Mouse (Mus musculus): ENCODE results near the gene Endod1. TPM values are rescaled to one million over a fixed set of nuclear protein-coding genes. Genes with fewer than 3 reads are reported as not detected.

Endod1 gene
- polyA plus RNA-seq, 1 experiment, result 62.3 TPM

DNA sequence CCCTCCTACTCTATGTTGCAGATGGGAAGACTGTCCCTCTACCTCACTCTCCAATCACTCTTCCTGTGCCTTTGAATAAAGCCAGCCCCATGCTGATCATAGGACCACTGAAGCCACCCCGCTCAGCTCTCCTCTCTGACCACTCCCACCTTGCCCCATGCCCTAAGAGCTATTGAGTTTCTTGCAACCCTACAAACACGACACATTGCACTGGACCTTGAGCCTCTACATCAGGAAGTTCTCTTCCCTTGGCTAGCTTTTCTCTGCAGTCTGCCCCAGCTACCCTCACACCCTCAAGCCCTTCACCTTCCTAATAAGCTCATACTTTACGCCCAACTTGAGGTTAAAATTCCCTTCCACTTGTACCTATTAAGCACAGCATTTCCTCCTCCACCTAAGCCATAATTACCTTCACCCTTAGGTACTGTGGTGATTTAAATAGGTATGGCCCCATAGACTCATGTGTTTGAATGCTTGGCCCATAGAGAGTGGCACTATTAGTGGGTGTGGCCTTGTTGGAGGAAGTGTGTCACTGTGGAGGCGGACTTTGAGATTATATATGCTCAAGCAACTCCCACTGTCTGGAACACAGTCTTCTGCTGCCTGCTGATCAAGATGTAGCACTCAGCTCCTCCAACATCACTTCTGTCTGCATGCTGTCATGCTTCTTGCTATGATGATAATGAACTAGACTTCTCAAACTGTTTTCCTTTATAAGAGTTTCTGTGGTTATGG lies 2.0 kb upstream of the Endod1 start:
- TF ChIP-seq CTCF (IDR thresholded peaks at IDR 0.05; ENCODE audit: borderline replicate concordance, control insufficient read depth, extremely low read depth, insufficient read depth, low read length, poor library complexity) (no peak), POLR2A (IDR thresholded peaks at IDR 0.05; ENCODE audit: control insufficient read depth, extremely low read depth, insufficient read depth, low read length, poor library complexity) (no peak)
- H3K27me3 ChIP-seq (ENCODE audit: control insufficient read depth, insufficient read depth, low read length), result no peaks in the 10 kb centered on the region; the same call in 1 of the 2 replicates
- no peak overlapping the region for H3K27ac ChIP-seq (ENCODE audit: control insufficient read depth, insufficient read depth, low read length)
- no peak for DNase-seq
- peaks cover 8% of the 10 kb centered on the region for H3K4me1 ChIP-seq (replicated peaks; ENCODE audit: control insufficient read depth, insufficient read depth, low read length)
- no peak overlapping the region for H3K4me3 ChIP-seq (ENCODE audit: control insufficient read depth, insufficient read depth, low read length)
- WGBS, result 96% methylated on average over 4 of the region's 4 CpGs
- no peaks in the 10 kb centered on the region for H3K36me3 ChIP-seq (ENCODE audit: control insufficient read depth, insufficient read depth, low read length)

DNA sequence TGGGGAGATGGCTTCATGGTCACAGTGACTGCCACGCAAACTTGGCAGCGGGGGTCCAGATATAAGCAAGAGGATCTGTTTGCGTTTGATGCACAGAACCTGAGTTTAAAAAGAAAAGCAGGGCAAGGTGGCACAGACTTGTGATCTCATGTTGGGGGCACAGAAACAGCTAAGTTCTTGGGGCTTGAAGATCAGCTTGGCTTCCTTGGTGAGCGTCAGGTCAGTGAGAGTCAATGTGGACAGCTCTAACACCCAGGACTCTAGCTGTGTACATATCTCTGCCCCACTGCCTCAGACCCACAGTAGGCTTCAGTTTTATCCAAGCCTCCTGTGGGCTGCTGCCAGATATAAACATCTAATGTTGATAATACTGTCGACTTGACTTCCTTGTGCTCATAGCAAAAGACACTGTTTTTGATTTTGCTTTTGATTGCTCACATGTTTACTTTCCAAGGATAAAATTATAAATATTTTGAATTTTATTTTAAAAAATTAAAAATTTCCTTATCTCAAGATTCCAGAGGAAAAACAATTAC lies 1.0 kb upstream of the Endod1 start:
- H3K4me1 ChIP-seq (replicated peaks; ENCODE audit: control insufficient read depth, insufficient read depth, low read length), result peaks cover 8% of the 10 kb centered on the region
- no peak overlapping the region for H3K27ac ChIP-seq (ENCODE audit: control insufficient read depth, insufficient read depth, low read length)
- TF ChIP-seq POLR2A (IDR thresholded peaks at IDR 0.05; ENCODE audit: control insufficient read depth, extremely low read depth, insufficient read depth, low read length, poor library complexity), result no peak
- no peak for TF ChIP-seq CTCF (IDR thresholded peaks at IDR 0.05; ENCODE audit: borderline replicate concordance, control insufficient read depth, extremely low read depth, insufficient read depth, low read length, poor library complexity)
- DNase-seq, result no peak
- no peaks in the 10 kb centered on the region for H3K36me3 ChIP-seq (ENCODE audit: control insufficient read depth, insufficient read depth, low read length)
- H3K4me3 ChIP-seq (ENCODE audit: control insufficient read depth, insufficient read depth, low read length), result no peak overlapping the region
- H3K27me3 ChIP-seq (ENCODE audit: control insufficient read depth, insufficient read depth, low read length), result no peaks in the 10 kb centered on the region; the same call in 1 of the 2 replicates
- WGBS, result 93% methylated on average over 5 of the region's 5 CpGs

GRCm38 (mm10) chr9:14380386-14381285 lies 671 bp downstream of the Endod1 start:
- peak; percentile 72 for DNase-seq
- Histone ChIP-seq H3K4me3 (ENCODE audit: control insufficient read depth, insufficient read depth, low read length) (peak overlapping the region; percentile 57), H3K36me3 (ENCODE audit: control insufficient read depth, insufficient read depth, low read length) (no peaks in the 10 kb centered on the region), H3K27me3 (ENCODE audit: control insufficient read depth, insufficient read depth, low read length) (no peaks in the 10 kb centered on the region; the same call in 1 of the 2 replicates), H3K4me1 (replicated peaks; ENCODE audit: control insufficient read depth, insufficient read depth, low read length) (peaks cover 8% of the 10 kb centered on the region), H3K27ac (ENCODE audit: control insufficient read depth, insufficient read depth, low read length) (no peak overlapping the region)
- under 1% methylated on average over 76 of the region's 76 CpGs for WGBS
- TF ChIP-seq POLR2A (IDR thresholded peaks at IDR 0.05; ENCODE audit: control insufficient read depth, extremely low read depth, insufficient read depth, low read length, poor library complexity), result no peak; the same call in 1 of the 2 replicates
- 0 out of 2 replicates have a peak, but pooled peaks have one; percentile 53 for TF ChIP-seq CTCF (IDR thresholded peaks at IDR 0.05; ENCODE audit: borderline replicate concordance, control insufficient read depth, extremely low read depth, insufficient read depth, low read length, poor library complexity)

DNA sequence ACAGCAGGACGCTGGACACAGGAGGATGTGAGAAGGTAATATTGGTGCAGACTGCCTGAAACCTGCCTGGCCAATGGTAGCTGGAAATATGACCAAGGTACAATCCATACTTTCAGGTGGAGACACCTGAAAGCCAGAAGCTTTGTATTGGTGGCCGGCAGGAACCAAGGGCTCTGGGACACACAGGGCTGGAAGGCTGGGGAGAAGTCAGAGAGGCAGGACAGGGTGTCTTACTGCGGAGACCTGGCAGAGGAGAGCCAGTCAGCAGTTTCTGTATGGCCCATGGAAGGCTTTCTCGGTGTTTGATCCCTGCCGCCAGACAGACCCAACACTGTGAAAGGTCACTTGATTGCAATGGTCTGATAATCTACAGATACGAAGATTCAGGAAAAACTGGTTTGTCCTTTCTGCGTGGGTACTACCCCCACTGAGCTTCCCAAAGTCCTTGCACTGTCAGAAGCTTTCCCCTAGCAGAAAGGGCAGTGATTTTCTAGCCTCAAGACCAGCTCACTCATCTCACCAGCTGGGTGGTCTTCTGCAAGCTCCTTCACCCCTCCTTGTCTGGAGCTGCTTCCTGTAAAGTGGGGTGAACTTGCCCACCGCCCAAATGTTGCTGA lies 1.4 kb downstream of the Endod1 start:
- Histone ChIP-seq H3K36me3 (ENCODE audit: control insufficient read depth, insufficient read depth, low read length) (no peaks in the 10 kb centered on the region), H3K27me3 (ENCODE audit: control insufficient read depth, insufficient read depth, low read length) (no peaks in the 10 kb centered on the region; the same call in 1 of the 2 replicates), H3K4me1 (replicated peaks; ENCODE audit: control insufficient read depth, insufficient read depth, low read length) (peaks cover 8% of the 10 kb centered on the region), H3K27ac (ENCODE audit: control insufficient read depth, insufficient read depth, low read length) (no peak overlapping the region), H3K4me3 (ENCODE audit: control insufficient read depth, insufficient read depth, low read length) (peak overlapping the region; percentile 57)
- 63% methylated on average over 8 of the region's 8 CpGs for WGBS
- TF ChIP-seq CTCF (IDR thresholded peaks at IDR 0.05; ENCODE audit: borderline replicate concordance, control insufficient read depth, extremely low read depth, insufficient read depth, low read length, poor library complexity), result no peak
- no peak for TF ChIP-seq POLR2A (IDR thresholded peaks at IDR 0.05; ENCODE audit: control insufficient read depth, extremely low read depth, insufficient read depth, low read length, poor library complexity)
- no peak for DNase-seq

- H3K27ac ChIP-seq (ENCODE audit: control insufficient read depth, insufficient read depth, low read length), result no peak overlapping the region
- no peak overlapping the region for H3K4me3 ChIP-seq (ENCODE audit: control insufficient read depth, insufficient read depth, low read length)
- H3K4me1 ChIP-seq (replicated peaks; ENCODE audit: control insufficient read depth, insufficient read depth, low read length), result peaks cover 8% of the 10 kb centered on the region
- 96% methylated on average over 2 of the region's 2 CpGs for WGBS
- TF ChIP-seq POLR2A (IDR thresholded peaks at IDR 0.05; ENCODE audit: control insufficient read depth, extremely low read depth, insufficient read depth, low read length, poor library complexity) (no peak), CTCF (IDR thresholded peaks at IDR 0.05; ENCODE audit: borderline replicate concordance, control insufficient read depth, extremely low read depth, insufficient read depth, low read length, poor library complexity) (no peak)
- no peaks in the 10 kb centered on the region; the same call in 1 of the 2 replicates for H3K27me3 ChIP-seq (ENCODE audit: control insufficient read depth, insufficient read depth, low read length)
- no peak for DNase-seq
- H3K36me3 ChIP-seq (ENCODE audit: control insufficient read depth, insufficient read depth, low read length), result no peaks in the 10 kb centered on the region
These were observed 3.2 kb downstream of the Endod1 start for GRCm38 (mm10) chr9:14378151-14378550.

- WGBS, result 87% methylated on average over 4 of the region's 4 CpGs
- Histone ChIP-seq H3K4me3 (ENCODE audit: control insufficient read depth, insufficient read depth, low read length) (no peak overlapping the region), H3K27ac (ENCODE audit: control insufficient read depth, insufficient read depth, low read length) (no peak overlapping the region), H3K36me3 (ENCODE audit: control insufficient read depth, insufficient read depth, low read length) (no peaks in the 10 kb centered on the region), H3K27me3 (ENCODE audit: control insufficient read depth, insufficient read depth, low read length) (no peaks in the 10 kb centered on the region; the same call in 1 of the 2 replicates), H3K4me1 (replicated peaks; ENCODE audit: control insufficient read depth, insufficient read depth, low read length) (peaks cover 8% of the 10 kb centered on the region)
- TF ChIP-seq POLR2A (IDR thresholded peaks at IDR 0.05; ENCODE audit: control insufficient read depth, extremely low read depth, insufficient read depth, low read length, poor library complexity) (no peak), CTCF (IDR thresholded peaks at IDR 0.05; ENCODE audit: borderline replicate concordance, control insufficient read depth, extremely low read depth, insufficient read depth, low read length, poor library complexity) (no peak)
- DNase-seq, result no peak
These were observed 5.2 kb downstream of the Endod1 start for GRCm38 (mm10) chr9:14376149-14376548.
